Mouse (Mus musculus): ENCODE data around the gene Kdm5b. TPM values are rescaled to one million over a fixed set of nuclear protein-coding genes. Genes with fewer than 3 reads are reported as not detected.

The Kdm5b gene
- polyA plus RNA-seq, 1 experiment: 11.2 TPM

GRCm38 (mm10) chr1:134653603-134654257 lies 93.8 kb downstream of the Kdm5b start:
- H3K79me2 ChIP-seq (ENCODE audit: control insufficient read depth, insufficient read depth): no peaks in the 10 kb centered on the region
- H3K4me3 ChIP-seq: no peak overlapping the region
- H3K4me2 ChIP-seq (ENCODE audit: low read depth): no peak overlapping the region
- TF ChIP-seq POLR2AphosphoS2 (IDR thresholded peaks at IDR 0.05; ENCODE audit: insufficient read length, low read depth) (no peak), REST (IDR thresholded peaks at IDR 0.05; ENCODE audit: insufficient read depth, insufficient read length) (no peak), MYOD1 (IDR thresholded peaks at IDR 0.05; ENCODE audit: control insufficient read depth in 1 of 3, insufficient read length in 2 of 3, low read depth in 2 of 3) (no peak), CEBPB (IDR thresholded peaks at IDR 0.05; ENCODE audit: insufficient read depth, poor library complexity, severe bottlenecking) (no peak), MAX (IDR thresholded peaks at IDR 0.05; ENCODE audit: low read depth) (no peak), E2F4 (IDR thresholded peaks at IDR 0.05; ENCODE audit: insufficient read depth) (no peak), TCF3 (IDR thresholded peaks at IDR 0.05; ENCODE audit: insufficient read length, low read depth) (no peak), USF1 (IDR thresholded peaks at IDR 0.05; ENCODE audit: low read depth) (no peak), TCF12 (IDR thresholded peaks at IDR 0.05; ENCODE audit: insufficient read depth, poor library complexity, severe bottlenecking) (no peak), SRF (IDR thresholded peaks at IDR 0.05; ENCODE audit: control insufficient read depth, insufficient read length, low read depth) (no peak), MYOG (IDR thresholded peaks at IDR 0.05; ENCODE audit: control insufficient read depth in 1 of 3, insufficient read depth in 1 of 3, insufficient read length in 2 of 3, low read depth in 2 of 3) (no peak), POLR2A (IDR thresholded peaks at IDR 0.05; ENCODE audit: insufficient read length, low read depth) (no peak)
- no peak overlapping the region for H3ac ChIP-seq (ENCODE audit: control insufficient read depth, insufficient read length)
- H3K36me3 ChIP-seq (ENCODE audit: control insufficient read depth, insufficient read depth): no peaks in the 10 kb centered on the region
- peaks cover 18% of the 10 kb centered on the region for H3K27me3 ChIP-seq (ENCODE audit: control insufficient read depth, insufficient read depth, insufficient read length)

GRCm38 (mm10) chr1:134658841-134659240 lies 98.9 kb downstream of the Kdm5b start:
- H3ac ChIP-seq (ENCODE audit: control insufficient read depth, insufficient read length): no peak overlapping the region
- TF ChIP-seq POLR2AphosphoS2 (IDR thresholded peaks at IDR 0.05; ENCODE audit: insufficient read length, low read depth) (no peak), POLR2A (IDR thresholded peaks at IDR 0.05; ENCODE audit: insufficient read length, low read depth) (no peak), REST (IDR thresholded peaks at IDR 0.05; ENCODE audit: insufficient read depth, insufficient read length) (no peak), SRF (IDR thresholded peaks at IDR 0.05; ENCODE audit: control insufficient read depth, insufficient read length, low read depth) (no peak), E2F4 (IDR thresholded peaks at IDR 0.05; ENCODE audit: insufficient read depth) (no peak), TCF12 (IDR thresholded peaks at IDR 0.05; ENCODE audit: insufficient read depth, poor library complexity, severe bottlenecking) (no peak), TCF3 (IDR thresholded peaks at IDR 0.05; ENCODE audit: insufficient read length, low read depth) (no peak), MAX (IDR thresholded peaks at IDR 0.05; ENCODE audit: low read depth) (no peak), USF1 (IDR thresholded peaks at IDR 0.05; ENCODE audit: low read depth) (no peak), MYOG (IDR thresholded peaks at IDR 0.05; ENCODE audit: control insufficient read depth in 1 of 3, insufficient read depth in 1 of 3, insufficient read length in 2 of 3, low read depth in 2 of 3) (no peak), CEBPB (IDR thresholded peaks at IDR 0.05; ENCODE audit: insufficient read depth, poor library complexity, severe bottlenecking) (no peak), MYOD1 (IDR thresholded peaks at IDR 0.05; ENCODE audit: control insufficient read depth in 1 of 3, insufficient read length in 2 of 3, low read depth in 2 of 3) (no peak)
- H3K4me3 ChIP-seq: no peak overlapping the region
- H3K79me2 ChIP-seq (ENCODE audit: control insufficient read depth, insufficient read depth): no peaks in the 10 kb centered on the region
- no peaks in the 10 kb centered on the region for H3K36me3 ChIP-seq (ENCODE audit: control insufficient read depth, insufficient read depth)
- H3K27me3 ChIP-seq (ENCODE audit: control insufficient read depth, insufficient read depth, insufficient read length): peaks cover 32% of the 10 kb centered on the region
- H3K4me2 ChIP-seq (ENCODE audit: low read depth): no peak overlapping the region

GRCm38 (mm10) chr1:134660163-134660562 lies 100.2 kb downstream of the Kdm5b start:
- Histone ChIP-seq H3K4me3 (no peak overlapping the region), H3ac (ENCODE audit: control insufficient read depth, insufficient read length) (no peak overlapping the region), H3K27me3 (ENCODE audit: control insufficient read depth, insufficient read depth, insufficient read length) (peaks cover 32% of the 10 kb centered on the region), H3K4me2 (ENCODE audit: low read depth) (no peak overlapping the region), H3K36me3 (ENCODE audit: control insufficient read depth, insufficient read depth) (no peaks in the 10 kb centered on the region), H3K79me2 (ENCODE audit: control insufficient read depth, insufficient read depth) (no peaks in the 10 kb centered on the region)
- TF ChIP-seq POLR2AphosphoS2 (IDR thresholded peaks at IDR 0.05; ENCODE audit: insufficient read length, low read depth): no peak
- TF ChIP-seq REST (IDR thresholded peaks at IDR 0.05; ENCODE audit: insufficient read depth, insufficient read length): no peak
- TF ChIP-seq CEBPB (IDR thresholded peaks at IDR 0.05; ENCODE audit: insufficient read depth, poor library complexity, severe bottlenecking): no peak
- TF ChIP-seq USF1 (IDR thresholded peaks at IDR 0.05; ENCODE audit: low read depth): no peak
- no peak for TF ChIP-seq POLR2A (IDR thresholded peaks at IDR 0.05; ENCODE audit: insufficient read length, low read depth)
- no peak for TF ChIP-seq TCF12 (IDR thresholded peaks at IDR 0.05; ENCODE audit: insufficient read depth, poor library complexity, severe bottlenecking)

DNA sequence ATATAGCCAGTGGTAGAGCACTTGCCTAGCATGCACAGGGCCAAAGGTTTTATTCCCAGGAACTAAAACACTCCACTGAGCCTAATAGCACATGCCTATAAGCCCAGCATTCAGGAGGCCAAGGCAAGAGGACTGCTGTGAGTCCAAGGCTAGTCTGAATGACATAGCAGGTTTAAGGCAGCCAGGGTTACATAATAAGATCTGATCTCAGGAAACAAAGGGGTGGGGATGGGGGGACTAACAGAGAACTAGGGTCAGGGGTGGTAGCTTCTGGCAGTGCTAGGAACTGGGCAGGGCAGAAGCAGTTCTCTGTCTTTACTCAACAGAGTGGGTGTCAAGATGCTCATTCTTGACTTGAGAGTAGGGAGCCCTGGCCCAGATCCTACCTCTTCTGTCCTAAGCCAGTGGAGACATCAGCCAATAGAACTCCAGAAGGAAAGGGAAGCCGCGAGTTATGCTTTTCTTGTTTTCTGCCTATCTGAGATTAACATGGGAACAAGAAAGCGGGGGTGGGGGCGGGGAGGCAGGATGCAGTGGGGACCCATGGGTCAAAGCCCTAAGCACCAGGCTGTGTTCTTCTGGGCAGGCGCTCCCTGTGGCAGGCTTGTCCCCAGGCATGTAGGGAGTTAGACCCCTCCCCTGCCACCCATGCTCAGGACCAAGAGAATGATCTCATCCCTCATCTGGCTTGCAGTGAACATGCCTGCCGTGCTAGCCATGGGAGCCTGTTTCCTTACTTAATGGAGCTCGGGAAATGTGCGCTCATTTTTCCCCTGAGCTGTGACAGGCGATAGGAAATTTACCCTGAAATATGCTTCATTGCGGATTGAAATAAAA lies 111.5 kb downstream of the Kdm5b start:
- TF ChIP-seq POLR2AphosphoS2 (IDR thresholded peaks at IDR 0.05; ENCODE audit: insufficient read length, low read depth) (no peak), MYOD1 (IDR thresholded peaks at IDR 0.05; ENCODE audit: control insufficient read depth in 1 of 3, insufficient read length in 2 of 3, low read depth in 2 of 3) (no peak), MAX (IDR thresholded peaks at IDR 0.05; ENCODE audit: low read depth) (no peak), SRF (IDR thresholded peaks at IDR 0.05; ENCODE audit: control insufficient read depth, insufficient read length, low read depth) (no peak), REST (IDR thresholded peaks at IDR 0.05; ENCODE audit: insufficient read depth, insufficient read length) (no peak), E2F4 (IDR thresholded peaks at IDR 0.05; ENCODE audit: insufficient read depth) (no peak), MYOG (IDR thresholded peaks at IDR 0.05; ENCODE audit: control insufficient read depth in 1 of 3, insufficient read depth in 1 of 3, insufficient read length in 2 of 3, low read depth in 2 of 3) (no peak), USF1 (IDR thresholded peaks at IDR 0.05; ENCODE audit: low read depth) (no peak), POLR2A (IDR thresholded peaks at IDR 0.05; ENCODE audit: insufficient read length, low read depth) (no peak), CEBPB (IDR thresholded peaks at IDR 0.05; ENCODE audit: insufficient read depth, poor library complexity, severe bottlenecking) (no peak), TCF3 (IDR thresholded peaks at IDR 0.05; ENCODE audit: insufficient read length, low read depth) (no peak), TCF12 (IDR thresholded peaks at IDR 0.05; ENCODE audit: insufficient read depth, poor library complexity, severe bottlenecking) (no peak)
- Histone ChIP-seq H3K27me3 (ENCODE audit: control insufficient read depth, insufficient read depth, insufficient read length) (peaks cover 5% of the 10 kb centered on the region), H3K36me3 (ENCODE audit: control insufficient read depth, insufficient read depth) (no peaks in the 10 kb centered on the region), H3K4me3 (no peak overlapping the region), H3ac (ENCODE audit: control insufficient read depth, insufficient read length) (no peak overlapping the region), H3K79me2 (ENCODE audit: control insufficient read depth, insufficient read depth) (no peaks in the 10 kb centered on the region), H3K4me2 (ENCODE audit: low read depth) (no peak overlapping the region)
